Mouse (Mus musculus) erythroblast, embryonic 14.5 days (primary cell): ENCODE results near the gene Hspbp1.

Experiments
- GATA1 ChIP-seq: IDR thresholded peaks from 2 replicates; pipeline ENCODE4 v1.6.1; 2012; ENCODE audit warnings: low read length, inconsistent platforms, mixed read lengths
- TAL1 ChIP-seq: IDR thresholded peaks from 3 replicates; pipeline ENCODE4 v1.6.1; 2012; ENCODE audit warnings: low read length, inconsistent platforms, mixed read lengths

- no peak for TF ChIP-seq TAL1
- no peak for TF ChIP-seq GATA1
Observed at GRCm38 (mm10) chr7:4629586-4629985, 55.3 kb downstream of the Hspbp1 start.
